Mouse (Mus musculus) testis, adult 2 months (tissue): Measurements from ENCODE around the gene 4931428F04Rik. TPM values are rescaled to one million over a fixed set of nuclear protein-coding genes. Genes with fewer than 3 reads are reported as not detected.
"Not testable (repeated sequence)": the region's sequence is repeated elsewhere in the genome, so short reads cannot be mapped to it uniquely, and the experiment has no call there.

ENCODE experiments used
- H3K27ac ChIP-seq: fragments of 200-500 bp; 2 replicates; pipeline ENCODE4 v1.5.1; 2012; ENCODE audit warnings: low read depth, low read length; ENCODE audit not compliant: control insufficient read depth, insufficient read depth
- H3K27me3 ChIP-seq: fragments of 200-500 bp; 2 replicates; pipeline ENCODE4 v1.6.1; 2012; ENCODE audit warnings: mild to moderate bottlenecking, low read length, moderate library complexity; ENCODE audit not compliant: control insufficient read depth, insufficient read depth
- H3K36me3 ChIP-seq: fragments of 200-500 bp; 2 replicates; pipeline ENCODE4 v1.6.1; 2012; ENCODE audit warnings: mild to moderate bottlenecking, low read length; ENCODE audit not compliant: control insufficient read depth, insufficient read depth
- H3K4me1 ChIP-seq: fragments of 200-500 bp; 2 replicates; pipeline ENCODE4 v1.6.1; 2012; ENCODE audit warnings: low read length; ENCODE audit not compliant: control insufficient read depth, insufficient read depth
- H3K4me3 ChIP-seq: fragments of 200-500 bp; 2 replicates; pipeline ENCODE4 v1.5.1; 2012; ENCODE audit warnings: low read depth, mild to moderate bottlenecking, low read length, moderate library complexity, mixed read lengths; ENCODE audit not compliant: control insufficient read depth
- CTCF ChIP-seq: fragments of 200-500 bp; IDR thresholded peaks from 2 replicates; pipeline ENCODE4 v1.5.1; 2012; ENCODE audit warnings: low read depth, mild to moderate bottlenecking, inconsistent platforms, low read length, moderate library complexity; ENCODE audit not compliant: control insufficient read depth, insufficient read depth, insufficient replicate concordance
- POLR2A ChIP-seq: fragments of 200-500 bp; IDR thresholded peaks from 2 replicates; pipeline ENCODE4 v1.6.1; 2012; ENCODE audit warnings: low read depth, mild to moderate bottlenecking, inconsistent platforms, low read length, moderate library complexity; ENCODE audit not compliant: control insufficient read depth
- polyA plus RNA-seq: library from polyadenylated mRNA; depleted of rRNA; stranded (reverse); fragments of >200 nt; gene quantifications from 2 replicates; pipeline ENCODE4 v1.2.3, GENCODE M21; 2012

4931428F04Rik gene
- polyA plus RNA-seq, 1 experiment, result 78.2 TPM

DNA sequence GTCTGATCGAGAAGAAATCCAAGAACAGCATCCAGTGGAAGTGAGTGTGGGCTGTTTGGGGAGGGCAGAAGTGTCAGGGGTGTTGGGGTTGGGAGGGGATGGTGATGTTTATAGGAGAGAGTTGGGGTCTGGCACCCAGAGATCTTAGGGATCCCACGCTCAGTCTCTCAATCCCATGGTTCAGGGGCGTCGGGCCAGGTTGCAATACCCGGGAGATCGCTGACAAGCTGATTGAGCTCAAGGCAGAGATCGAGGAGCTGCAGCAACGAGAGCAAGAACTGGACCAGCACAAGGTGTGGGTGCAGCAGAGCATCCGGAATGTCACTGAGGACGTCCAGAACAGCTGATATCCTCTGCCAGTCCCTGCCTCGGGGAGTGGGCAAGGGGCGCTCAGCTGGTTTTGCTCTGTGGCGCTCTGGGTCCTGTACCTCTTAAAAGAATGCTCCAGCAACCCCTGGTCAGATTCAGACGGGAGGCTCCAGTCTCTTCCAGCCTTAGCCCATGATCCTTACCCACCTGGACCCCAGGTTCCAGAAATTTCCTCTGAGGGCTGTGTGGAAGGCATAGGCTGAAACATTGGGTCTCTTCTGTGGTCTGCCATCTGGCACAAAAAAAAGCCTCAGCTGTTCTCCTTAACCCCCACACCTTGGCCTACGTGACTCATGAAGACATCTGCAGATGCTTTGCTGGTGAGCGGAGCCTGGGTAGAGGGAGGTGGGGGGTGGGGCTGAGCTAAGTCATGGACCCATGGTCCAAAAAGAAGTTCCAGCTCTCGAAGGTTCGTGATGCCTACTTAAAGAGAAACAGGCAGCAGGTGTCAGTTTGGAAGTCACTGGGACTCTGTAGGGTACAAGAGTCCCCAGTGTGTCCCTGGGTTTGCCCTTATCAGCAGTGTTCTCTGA is 8.9 kb upstream of the 4931428F04Rik start:
- H3K4me1 ChIP-seq, result peaks cover 10% of the 10 kb centered on the region
- TF ChIP-seq CTCF (no peak), POLR2A (no peak)
- 0 out of 2 replicates have a peak overlapping the region, but pooled peaks have one; percentile 75 for H3K27ac ChIP-seq
- no peaks in the 10 kb centered on the region for H3K27me3 ChIP-seq
- H3K4me3 ChIP-seq, result peak overlapping the region; percentile 94
- H3K36me3 ChIP-seq, result peaks cover 2% of the 10 kb centered on the region; the same call in 1 of the 2 replicates

- no peak for TF ChIP-seq CTCF
- peak; percentile 69; the same call in 1 of the 2 replicates for TF ChIP-seq POLR2A
- Histone ChIP-seq H3K4me1 (peaks cover 10% of the 10 kb centered on the region), H3K27me3 (no peaks in the 10 kb centered on the region), H3K36me3 (peaks cover 2% of the 10 kb centered on the region; the same call in 1 of the 2 replicates), H3K27ac (peak within 1 kb of the TSS; percentile 75), H3K4me3 (peak within 1 kb of the TSS; percentile 94)
Measured at GRCm38 (mm10) chr8:105297511-105298192, 8.0 kb upstream of the 4931428F04Rik start, which contains the start of gene E2f4. Gene E2f4 (plus strand): TSS chr8:105297663.

- H3K27ac ChIP-seq, result peak within 1 kb of the TSS; percentile 78
- no peaks in the 10 kb centered on the region for H3K27me3 ChIP-seq
- peaks cover 10% of the 10 kb centered on the region for H3K4me1 ChIP-seq
- H3K4me3 ChIP-seq, result peak within 1 kb of the TSS; percentile 55
- H3K36me3 ChIP-seq, result no peaks in the 10 kb centered on the region; the same call in 1 of the 2 replicates
- TF ChIP-seq POLR2A (peak; percentile 58; the same call in 1 of the 2 replicates), CTCF (no peak)
Measured at GRCm38 (mm10) chr8:105295895-105296573, 6.4 kb upstream of the 4931428F04Rik start, which contains the start of gene Exoc3l. Gene Exoc3l (minus strand): TSS chr8:105296101.

- peak overlapping the region; percentile 78 for H3K27ac ChIP-seq
- TF ChIP-seq CTCF (no peak), POLR2A (no peak)
- H3K27me3 ChIP-seq, result no peaks in the 10 kb centered on the region
- no peaks in the 10 kb centered on the region; the same call in 1 of the 2 replicates for H3K36me3 ChIP-seq
- peaks cover 16% of the 10 kb centered on the region for H3K4me1 ChIP-seq
- H3K4me3 ChIP-seq, result peak overlapping the region; percentile 55
Measured at GRCm38 (mm10) chr8:105295256-105295655, 5.6 kb upstream of the 4931428F04Rik start.

- TF ChIP-seq POLR2A, result no peak
- TF ChIP-seq CTCF, result no peak
- peaks cover 20% of the 10 kb centered on the region for H3K4me1 ChIP-seq
- no peaks in the 10 kb centered on the region; the same call in 1 of the 2 replicates for H3K36me3 ChIP-seq
- peak overlapping the region; percentile 78 for H3K27ac ChIP-seq
- H3K4me3 ChIP-seq, result peak overlapping the region; percentile 55
- no peaks in the 10 kb centered on the region; the same call in 1 of the 2 replicates for H3K27me3 ChIP-seq
Measured at GRCm38 (mm10) chr8:105294776-105295175, 5.1 kb upstream of the 4931428F04Rik start.

DNA sequence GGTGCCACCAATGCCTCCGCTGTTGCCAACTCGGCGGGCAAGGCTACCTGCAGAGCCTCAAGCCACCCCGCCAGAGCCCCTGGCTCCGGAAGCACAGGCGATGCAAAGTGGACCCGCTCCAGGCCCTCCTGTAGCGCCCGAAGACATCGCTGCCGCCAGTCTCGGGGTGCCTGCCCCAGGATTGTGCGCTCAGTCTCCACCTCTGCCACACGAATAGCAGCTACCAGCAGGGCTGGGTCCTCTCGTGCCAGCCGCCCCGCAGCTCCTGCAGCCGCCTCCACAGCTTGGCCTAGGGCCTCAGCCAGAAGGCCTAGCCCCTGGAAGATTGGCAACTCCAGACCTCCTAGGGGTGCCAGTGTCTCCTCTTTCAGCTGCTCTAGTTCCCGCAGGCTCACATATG is 3.7 kb upstream of the 4931428F04Rik start:
- no peak for TF ChIP-seq CTCF
- TF ChIP-seq POLR2A, result no peak
- Histone ChIP-seq H3K4me3 (peak overlapping the region; percentile 81), H3K36me3 (no peaks in the 10 kb centered on the region), H3K27ac (no peak overlapping the region), H3K4me1 (peaks cover 22% of the 10 kb centered on the region), H3K27me3 (no peaks in the 10 kb centered on the region; the same call in 1 of the 2 replicates)

GRCm38 (mm10) chr8:105292471-105292870 is 2.8 kb upstream of the 4931428F04Rik start:
- Histone ChIP-seq H3K4me3 (peak overlapping the region; percentile 81), H3K4me1 (peaks cover 17% of the 10 kb centered on the region), H3K27me3 (no peaks in the 10 kb centered on the region; the same call in 1 of the 2 replicates), H3K27ac (no peak overlapping the region), H3K36me3 (no peaks in the 10 kb centered on the region)
- TF ChIP-seq CTCF (no peak), POLR2A (no peak)

GRCm38 (mm10) chr8:105291802-105292201 is 2.1 kb upstream of the 4931428F04Rik start:
- not testable (repeated sequence) for H3K36me3 ChIP-seq, H3K27ac ChIP-seq, H3K27me3 ChIP-seq
- H3K4me3 ChIP-seq, result peak overlapping the region; percentile 95
- H3K4me1 ChIP-seq, result peaks cover 17% of the 10 kb centered on the region

DNA sequence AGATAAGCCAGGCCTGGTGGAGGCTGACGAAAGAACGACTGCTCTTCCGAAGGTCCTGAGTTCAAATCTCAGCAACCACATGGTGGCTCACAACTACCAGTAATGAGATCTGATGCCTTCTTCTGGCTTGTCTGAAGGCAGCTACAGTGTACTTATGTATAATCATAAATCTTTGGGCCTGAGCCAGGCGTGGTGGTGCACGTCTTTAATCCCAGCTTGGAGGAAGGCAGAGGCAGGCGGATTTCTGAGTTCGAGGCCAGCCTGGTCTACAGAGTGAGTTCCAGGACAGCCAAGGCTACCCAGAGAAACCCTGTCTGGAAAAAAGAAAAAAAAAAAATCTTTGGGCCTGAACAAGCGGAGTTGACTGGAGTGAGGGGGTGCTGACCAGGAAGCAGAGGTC is 1.7 kb upstream of the 4931428F04Rik start:
- not testable (repeated sequence) for H3K36me3 ChIP-seq, H3K27ac ChIP-seq, H3K27me3 ChIP-seq
- Histone ChIP-seq H3K4me3 (peak overlapping the region; percentile 95), H3K4me1 (peaks cover 17% of the 10 kb centered on the region)
